Comparison of ENCODE assay signal across 9 mouse cellular contexts in genomic region chr1:172391807-172392581, GRCm38 (mm10). TPM values are rescaled to one million over a fixed set of nuclear protein-coding genes. Genes with fewer than 3 reads are reported as not detected.
A peak's percentile ranks its signal among the peaks of the same experiment; 100 is the strongest.
DNase-seq lines count a peak whose midpoint lies in the region; ATAC-seq lines count a peak whose summit lies in the region.
"Had no signal": no experiment of that assay in that cellular context is flagged by ENCODE, and none has a peak within 500 bp of the region (broad histone marks: within the 10 kb centered on the region; RNA-seq: fewer than 3 reads in every experiment).

No protein-coding gene starts in this region.

- peak; percentile 14; the same call in 1 of the 2 replicates for ATAC-seq in lung, embryonic 15.5 days (ENCODE audit: borderline replicate concordance, extremely low read depth, low FRiP score, low TSS enrichment)
- peak; percentile 37; the same call in 1 of the 2 replicates for ATAC-seq in neural tube, embryonic 15.5 days (ENCODE audit: low FRiP score)

- H3K9me3 ChIP-seq in lung, embryonic 15.5 days = no peaks in the 10 kb centered on the region
- no peaks in the 10 kb centered on the region for H3K9me3 ChIP-seq in neural tube, embryonic 15.5 days (replicated peaks)

- WGBS in lung, embryonic 15.5 days = 16% methylated on average over 20 of the region's 20 CpGs
- WGBS in neural tube, embryonic 15.5 days = 13% methylated on average over 20 of the region's 20 CpGs

- no peak overlapping the region for H3K9ac ChIP-seq in lung, embryonic 15.5 days
- no peak overlapping the region; the same call in 1 of the 2 replicates for H3K9ac ChIP-seq in neural tube, embryonic 15.5 days (replicated peaks)

- no peaks in the 10 kb centered on the region for H3K36me3 ChIP-seq in lung, embryonic 15.5 days
- no peaks in the 10 kb centered on the region for H3K36me3 ChIP-seq in neural tube, embryonic 15.5 days

- H3K27ac ChIP-seq in lung, embryonic 15.5 days = no peak overlapping the region
- no peak overlapping the region for H3K27ac ChIP-seq in neural tube, embryonic 15.5 days (replicated peaks)
- H3K27ac ChIP-seq: left cerebral cortex, adult 2 months had no signal

- no peak overlapping the region for H3K4me3 ChIP-seq in lung, embryonic 15.5 days
- 0 out of 2 replicates have a peak overlapping the region, but pooled peaks have one; percentile 10 for H3K4me3 ChIP-seq in neural tube, embryonic 15.5 days (replicated peaks)
- H3K4me3 ChIP-seq: left cerebral cortex, adult 2 months had no signal

- DNase-seq in cerebellum, postnatal 10 days = peak; percentile 68
- no peak for DNase-seq in cerebellum, adult 9-10 months
- no peak for DNase-seq in lung, postnatal 25 days (ENCODE audit: low spot score)
- DNase-seq in kidney, postnatal 10 days = peak; percentile 37
- no peak for DNase-seq in gastrocnemius, adult 8-10 months (ENCODE audit: low spot score in 2 of 2)
- no peak for DNase-seq in spleen, postnatal 4 days (ENCODE audit: low spot score in 2 of 2)

- H3K4me1 ChIP-seq in lung, embryonic 15.5 days = peaks cover 9% of the 10 kb centered on the region
- H3K4me1 ChIP-seq in neural tube, embryonic 15.5 days = peaks cover 9% of the 10 kb centered on the region

- H3K27me3 ChIP-seq in lung, embryonic 15.5 days = no peaks in the 10 kb centered on the region
- no peaks in the 10 kb centered on the region for H3K27me3 ChIP-seq in neural tube, embryonic 15.5 days (replicated peaks)

- H3K4me2 ChIP-seq in lung, embryonic 15.5 days = peak overlapping the region; percentile 35
- H3K4me2 ChIP-seq in neural tube, embryonic 15.5 days = peak overlapping the region; percentile 48

RNA-seq across cellular contexts. Expression of gene Pigm, which starts 15.6 kb away (rescaled TPM):
- 5.4 and 5.7 TPM in 2 replicates for polyA plus RNA-seq in lung, embryonic 15.5 days (2015; fragmentation: Nextera tagmentation; extraction: Ambion mirVana)
- 3.7 and 3.8 TPM in 2 replicates for polyA plus RNA-seq in neural tube, embryonic 15.5 days (2015; fragmentation: Nextera tagmentation; extraction: Ambion mirVana)
- total RNA-seq in gastrocnemius, adult 8-10 months (2022) = 1 to 10 TPM; 3.2 to 3.4 (median 3.2) TPM

RNA-seq across cellular contexts. Expression of gene Kcnj10, which starts 51.0 kb away (rescaled TPM):
- 0.15 and 0.21 TPM in 2 replicates for polyA plus RNA-seq in lung, embryonic 15.5 days (2015; fragmentation: Nextera tagmentation; extraction: Ambion mirVana)
- 2.3 and 2.5 TPM in 2 replicates for polyA plus RNA-seq in neural tube, embryonic 15.5 days (2015; fragmentation: Nextera tagmentation; extraction: Ambion mirVana)
- total RNA-seq in gastrocnemius, adult 8-10 months (2022) = under 1 TPM in 2 of 4 experiments, not detected in 2; 0.04 to 0.05 TPM

Comparison
In these comparisons a context has a peak if more than half of its experiments do, and no peak if none do; other contexts are left out.
1. DNase-seq: peak in cerebellum, postnatal 10 days (2 of 2) and kidney, postnatal 10 days (single experiment); none in cerebellum, adult 9-10 months (single experiment), lung, postnatal 25 days (single experiment), gastrocnemius, adult 8-10 months (0 of 2) and spleen, postnatal 4 days (0 of 2).